Mouse (Mus musculus): ENCODE results near the gene Gnaq. TPM values are rescaled to one million over a fixed set of nuclear protein-coding genes. Genes with fewer than 3 reads are reported as not detected.
A peak's percentile ranks its signal among the peaks of the same experiment; 100 is the strongest.
"Not testable (repeated sequence)": the region's sequence is repeated elsewhere in the genome, so short reads cannot be mapped to it uniquely, and the experiment has no call there.

Gnaq gene
- polyA plus RNA-seq, 1 experiment from 2014 or later: 52.7 TPM

DNA sequence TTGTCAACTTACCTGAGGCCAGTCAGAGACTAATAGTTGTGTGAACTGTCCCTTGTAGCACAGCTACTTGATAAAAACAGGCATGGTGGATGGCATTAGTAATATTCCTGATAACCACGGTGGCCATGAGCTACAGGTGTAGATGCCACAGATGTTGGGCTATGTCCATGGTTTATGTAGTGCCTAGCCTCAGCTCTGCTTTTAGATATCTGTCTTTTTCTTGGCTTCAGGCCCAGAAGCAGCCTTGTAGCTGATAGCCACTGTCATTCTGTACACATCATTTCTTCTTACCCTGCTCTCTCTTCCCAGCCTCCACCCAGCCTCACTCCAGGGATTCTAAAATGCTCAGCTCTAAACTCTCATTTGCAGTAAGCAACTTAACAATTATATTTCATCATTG lies 128.3 kb downstream of the Gnaq start:
- no peaks in the 10 kb centered on the region for H3K27me3 ChIP-seq (ENCODE audit: control insufficient read depth, insufficient read depth, low read length)
- H3K9ac ChIP-seq (replicated peaks; ENCODE audit: low read length): no peak overlapping the region

DNA sequence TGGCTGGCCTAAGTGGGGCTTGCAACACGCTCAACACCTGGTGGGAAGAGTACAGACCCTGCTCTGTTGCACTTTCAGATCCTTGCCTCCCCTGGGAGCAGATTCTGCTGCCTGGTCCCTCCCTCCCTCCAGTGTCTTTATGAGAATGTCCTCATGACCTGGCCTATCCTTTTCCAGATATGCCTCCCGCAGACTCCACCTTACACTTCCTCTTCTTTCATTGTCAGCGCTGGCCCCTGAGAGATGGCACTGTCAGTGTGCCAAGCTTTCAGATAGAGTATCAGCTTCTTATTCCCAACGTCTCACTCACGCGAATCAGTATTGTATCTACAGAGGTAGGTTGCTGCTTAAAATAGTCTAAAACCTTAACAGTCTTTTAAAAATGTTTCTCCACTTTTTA lies 129.0 kb downstream of the Gnaq start:
- H3K4me3 ChIP-seq (replicated peaks; ENCODE audit: low read depth, low read length): no peak overlapping the region
- no peak overlapping the region for H3K9ac ChIP-seq (replicated peaks; ENCODE audit: low read length)
- H3K36me3 ChIP-seq (ENCODE audit: control insufficient read depth, insufficient read depth, low read length): no peaks in the 10 kb centered on the region
- no peaks in the 10 kb centered on the region for H3K27me3 ChIP-seq (ENCODE audit: control insufficient read depth, insufficient read depth, low read length)
- ATAC-seq (ENCODE audit: low FRiP score, low TSS enrichment): no peak
- DNase-seq: no peak
- 96% methylated on average over 6 of the region's 6 CpGs for WGBS
- H3K4me1 ChIP-seq (ENCODE audit: control insufficient read depth, insufficient read depth, low read length): no peaks in the 10 kb centered on the region
- H3K9me3 ChIP-seq (ENCODE audit: control insufficient read depth, low read length): no peaks in the 10 kb centered on the region
- no peak overlapping the region for H3K4me2 ChIP-seq (ENCODE audit: low read length)
- H3K27ac ChIP-seq (replicated peaks; ENCODE audit: low read depth, low read length): no peak overlapping the region

More for the DNA sequence above, 128.3 kb downstream of the Gnaq start:
- ATAC-seq (ENCODE audit: low FRiP score, low TSS enrichment): no peak
- Histone ChIP-seq H3K36me3 (ENCODE audit: control insufficient read depth, insufficient read depth, low read length) (no peaks in the 10 kb centered on the region), H3K9me3 (ENCODE audit: control insufficient read depth, low read length) (no peaks in the 10 kb centered on the region), H3K4me3 (replicated peaks; ENCODE audit: low read depth, low read length) (no peak overlapping the region), H3K27ac (replicated peaks; ENCODE audit: low read depth, low read length) (no peak overlapping the region), H3K4me2 (ENCODE audit: low read length) (no peak overlapping the region), H3K4me1 (ENCODE audit: control insufficient read depth, insufficient read depth, low read length) (no peaks in the 10 kb centered on the region)
- 100% methylated on average over 1 of the region's 1 CpGs for WGBS
- DNase-seq: no peak

DNA sequence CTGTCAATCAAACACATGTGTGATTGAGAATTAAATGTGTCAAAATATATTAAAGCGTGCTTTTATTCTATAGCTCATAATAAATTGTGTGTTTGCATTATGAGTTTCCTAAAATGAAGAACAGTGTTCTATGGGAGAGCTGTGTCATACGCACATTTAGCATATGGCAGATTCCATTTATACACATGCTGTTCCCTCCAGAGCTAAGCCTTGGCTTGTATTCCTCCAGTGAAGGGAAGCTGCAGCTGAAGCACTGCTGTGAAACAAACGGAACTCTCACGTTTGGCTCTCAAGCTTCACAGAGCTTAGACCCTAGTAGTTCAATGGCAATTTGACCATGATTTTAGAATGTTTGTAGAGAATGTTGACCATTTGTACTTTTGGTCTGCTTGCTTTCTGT lies 129.7 kb downstream of the Gnaq start:
- no peak overlapping the region for H3K27ac ChIP-seq (replicated peaks; ENCODE audit: low read depth, low read length)
- 92% methylated on average over 4 of the region's 4 CpGs for WGBS
- H3K36me3 ChIP-seq (ENCODE audit: control insufficient read depth, insufficient read depth, low read length): no peaks in the 10 kb centered on the region
- no peaks in the 10 kb centered on the region for H3K4me1 ChIP-seq (ENCODE audit: control insufficient read depth, insufficient read depth, low read length)
- no peak overlapping the region for H3K9ac ChIP-seq (replicated peaks; ENCODE audit: low read length)
- no peak overlapping the region for H3K4me3 ChIP-seq (replicated peaks; ENCODE audit: low read depth, low read length)
- H3K27me3 ChIP-seq (ENCODE audit: control insufficient read depth, insufficient read depth, low read length): no peaks in the 10 kb centered on the region
- DNase-seq: no peak
- H3K9me3 ChIP-seq (ENCODE audit: control insufficient read depth, low read length): no peaks in the 10 kb centered on the region
- ATAC-seq (ENCODE audit: low FRiP score, low TSS enrichment): no peak
- H3K4me2 ChIP-seq (ENCODE audit: low read length): no peak overlapping the region

DNA sequence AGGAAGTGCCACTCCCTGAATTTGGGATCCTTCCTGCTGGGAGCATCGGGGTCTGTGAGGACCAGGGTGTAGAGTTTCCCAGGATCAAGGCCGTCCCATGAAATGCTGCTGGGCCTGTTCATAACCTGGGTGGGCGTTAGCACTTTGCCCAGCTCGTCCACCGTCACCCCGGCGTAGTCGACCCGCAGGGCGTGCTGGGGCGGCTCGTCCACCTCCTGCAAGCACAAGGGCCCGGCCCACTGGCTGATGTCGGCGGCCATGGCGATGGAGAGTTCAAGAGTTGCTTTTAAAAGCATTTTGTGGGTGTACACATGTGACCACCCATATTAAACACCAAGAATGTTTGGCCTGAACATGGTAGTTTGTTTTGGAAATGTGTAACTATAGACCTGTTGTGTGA lies 134.7 kb downstream of the Gnaq start:
- not testable (repeated sequence) for DNase-seq; ATAC-seq (ENCODE audit: low FRiP score, low TSS enrichment); H3K27ac ChIP-seq (replicated peaks; ENCODE audit: low read depth, low read length); H3K27me3 ChIP-seq (ENCODE audit: control insufficient read depth, insufficient read depth, low read length); H3K9me3 ChIP-seq (ENCODE audit: control insufficient read depth, low read length); H3K4me1 ChIP-seq (ENCODE audit: control insufficient read depth, insufficient read depth, low read length); H3K4me2 ChIP-seq (ENCODE audit: low read length); H3K36me3 ChIP-seq (ENCODE audit: control insufficient read depth, insufficient read depth, low read length); H3K9ac ChIP-seq (replicated peaks; ENCODE audit: low read length); H3K4me3 ChIP-seq (replicated peaks; ENCODE audit: low read depth, low read length)
- 99% methylated on average over 8 of the region's 16 CpGs for WGBS

DNA sequence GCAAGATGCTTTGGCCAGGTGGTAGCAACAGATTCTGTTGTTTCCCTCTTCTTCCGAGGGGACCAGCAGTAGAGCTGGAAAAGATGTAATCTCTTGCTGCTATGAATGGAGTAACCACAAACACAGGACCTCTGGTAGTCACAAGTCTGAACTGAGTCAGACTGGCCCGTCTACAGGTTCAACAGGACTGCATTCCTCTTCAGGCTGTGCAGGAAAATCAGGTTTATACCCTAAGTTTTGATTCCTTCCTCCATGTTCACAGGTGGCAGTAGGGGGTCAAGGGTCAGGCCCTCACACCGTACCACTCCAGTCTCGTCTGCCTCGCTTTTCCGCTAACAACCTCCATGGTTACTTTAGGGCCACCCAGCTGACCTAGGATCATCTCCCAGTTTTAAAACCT lies 137.6 kb downstream of the Gnaq start:
- no peak for DNase-seq
- Histone ChIP-seq H3K36me3 (ENCODE audit: control insufficient read depth, insufficient read depth, low read length) (no peaks in the 10 kb centered on the region), H3K27me3 (ENCODE audit: control insufficient read depth, insufficient read depth, low read length) (no peaks in the 10 kb centered on the region), H3K4me2 (ENCODE audit: low read length) (no peak overlapping the region), H3K9ac (replicated peaks; ENCODE audit: low read length) (no peak overlapping the region), H3K27ac (replicated peaks; ENCODE audit: low read depth, low read length) (no peak overlapping the region), H3K9me3 (ENCODE audit: control insufficient read depth, low read length) (no peaks in the 10 kb centered on the region), H3K4me3 (replicated peaks; ENCODE audit: low read depth, low read length) (no peak overlapping the region), H3K4me1 (ENCODE audit: control insufficient read depth, insufficient read depth, low read length) (peaks cover 3% of the 10 kb centered on the region; the same call in 1 of the 2 replicates)
- no peak for ATAC-seq (ENCODE audit: low FRiP score, low TSS enrichment)
- WGBS: 89% methylated on average over 6 of the region's 6 CpGs

DNA sequence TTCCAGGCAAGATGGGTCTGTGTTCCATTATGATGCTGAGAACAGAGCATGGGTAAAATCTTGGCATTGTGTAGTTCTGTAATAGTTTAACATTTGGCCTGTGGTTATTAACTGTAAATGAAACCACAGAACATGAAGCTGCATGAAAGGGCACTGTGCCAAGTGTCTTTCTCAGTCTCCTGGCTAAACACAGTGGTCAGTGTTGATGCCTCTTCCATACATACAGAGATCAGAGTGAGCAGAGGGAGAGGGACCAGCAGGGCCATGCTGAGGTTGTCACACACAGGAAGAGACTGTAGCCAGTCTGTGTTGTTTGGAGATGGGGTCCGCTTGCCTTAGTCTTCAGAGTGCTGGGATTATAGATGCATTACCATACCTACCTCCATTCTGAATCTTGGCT lies 138.4 kb downstream of the Gnaq start:
- H3K4me2 ChIP-seq (ENCODE audit: low read length): no peak overlapping the region
- DNase-seq: no peak
- H3K9ac ChIP-seq (replicated peaks; ENCODE audit: low read length): no peak overlapping the region
- 80% methylated on average over 1 of the region's 1 CpGs for WGBS
- no peak overlapping the region for H3K4me3 ChIP-seq (replicated peaks; ENCODE audit: low read depth, low read length)
- peaks cover 3% of the 10 kb centered on the region; the same call in 1 of the 2 replicates for H3K4me1 ChIP-seq (ENCODE audit: control insufficient read depth, insufficient read depth, low read length)
- no peaks in the 10 kb centered on the region for H3K36me3 ChIP-seq (ENCODE audit: control insufficient read depth, insufficient read depth, low read length)
- H3K27ac ChIP-seq (replicated peaks; ENCODE audit: low read depth, low read length): no peak overlapping the region
- ATAC-seq (ENCODE audit: low FRiP score, low TSS enrichment): no peak
- no peaks in the 10 kb centered on the region for H3K27me3 ChIP-seq (ENCODE audit: control insufficient read depth, insufficient read depth, low read length)
- H3K9me3 ChIP-seq (ENCODE audit: control insufficient read depth, low read length): no peaks in the 10 kb centered on the region

DNA sequence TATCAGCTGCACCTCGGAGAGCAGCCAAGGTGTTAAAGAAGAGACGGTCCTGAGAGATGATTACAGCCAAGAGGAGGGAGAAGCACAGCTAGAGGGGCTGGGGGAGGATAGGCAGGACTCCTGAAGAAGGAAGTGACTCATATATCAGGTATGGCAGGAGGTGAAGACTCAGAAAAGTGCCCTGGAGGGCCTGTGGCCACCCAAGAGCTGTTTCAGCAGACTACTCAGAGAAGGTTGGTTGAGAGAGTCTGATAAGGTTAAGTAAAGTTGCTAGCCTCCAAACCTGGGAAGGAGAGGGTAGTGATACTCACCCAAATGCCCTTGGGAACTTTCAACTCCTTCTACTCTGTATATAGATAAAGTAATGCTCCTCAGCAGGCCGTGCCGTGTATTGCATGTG lies 140.4 kb downstream of the Gnaq start:
- no peak overlapping the region for H3K27ac ChIP-seq (replicated peaks; ENCODE audit: low read depth, low read length)
- H3K27me3 ChIP-seq (ENCODE audit: control insufficient read depth, insufficient read depth, low read length): no peaks in the 10 kb centered on the region
- H3K9me3 ChIP-seq (ENCODE audit: control insufficient read depth, low read length): no peaks in the 10 kb centered on the region
- H3K4me1 ChIP-seq (ENCODE audit: control insufficient read depth, insufficient read depth, low read length): peaks cover 3% of the 10 kb centered on the region; the same call in 1 of the 2 replicates
- DNase-seq (no peak), ATAC-seq (ENCODE audit: low FRiP score, low TSS enrichment) (no peak)
- 83% methylated on average over 4 of the region's 4 CpGs for WGBS
- no peaks in the 10 kb centered on the region for H3K36me3 ChIP-seq (ENCODE audit: control insufficient read depth, insufficient read depth, low read length)
- no peak overlapping the region for H3K4me3 ChIP-seq (replicated peaks; ENCODE audit: low read depth, low read length)
- H3K4me2 ChIP-seq (ENCODE audit: low read length): no peak overlapping the region
- H3K9ac ChIP-seq (replicated peaks; ENCODE audit: low read length): no peak overlapping the region

DNA sequence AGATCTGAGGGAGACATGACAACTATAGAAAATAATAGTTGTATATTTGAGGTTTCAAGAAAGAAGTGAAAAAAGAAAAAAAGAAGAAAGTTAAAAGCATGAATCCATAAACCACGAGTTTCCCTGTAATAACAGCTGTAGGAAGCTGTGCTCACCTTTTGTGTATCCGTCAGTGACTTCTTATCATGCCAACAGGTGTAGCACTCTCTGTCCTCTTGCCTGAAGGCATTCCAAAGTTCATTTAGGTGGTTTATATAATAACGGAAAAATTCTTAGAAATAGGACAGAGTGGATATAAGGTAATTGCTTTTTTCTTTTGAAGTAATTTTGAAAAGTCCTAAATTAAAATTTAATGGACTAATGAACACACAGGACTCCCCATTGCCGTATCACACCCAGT lies 147.6 kb downstream of the Gnaq start:
- H3K4me1 ChIP-seq (ENCODE audit: control insufficient read depth, insufficient read depth, low read length): no peaks in the 10 kb centered on the region; the same call in 1 of the 2 replicates
- H3K27me3 ChIP-seq (ENCODE audit: control insufficient read depth, insufficient read depth, low read length): no peaks in the 10 kb centered on the region
- DNase-seq: no peak
- H3K4me3 ChIP-seq (replicated peaks; ENCODE audit: low read depth, low read length): no peak overlapping the region
- no peak overlapping the region for H3K9ac ChIP-seq (replicated peaks; ENCODE audit: low read length)
- H3K27ac ChIP-seq (replicated peaks; ENCODE audit: low read depth, low read length): no peak overlapping the region
- H3K36me3 ChIP-seq (ENCODE audit: control insufficient read depth, insufficient read depth, low read length): no peaks in the 10 kb centered on the region
- H3K9me3 ChIP-seq (ENCODE audit: control insufficient read depth, low read length): no peaks in the 10 kb centered on the region
- H3K4me2 ChIP-seq (ENCODE audit: low read length): no peak overlapping the region
- ATAC-seq (ENCODE audit: low FRiP score, low TSS enrichment): no peak
- WGBS: 84% methylated on average over 4 of the region's 4 CpGs

DNA sequence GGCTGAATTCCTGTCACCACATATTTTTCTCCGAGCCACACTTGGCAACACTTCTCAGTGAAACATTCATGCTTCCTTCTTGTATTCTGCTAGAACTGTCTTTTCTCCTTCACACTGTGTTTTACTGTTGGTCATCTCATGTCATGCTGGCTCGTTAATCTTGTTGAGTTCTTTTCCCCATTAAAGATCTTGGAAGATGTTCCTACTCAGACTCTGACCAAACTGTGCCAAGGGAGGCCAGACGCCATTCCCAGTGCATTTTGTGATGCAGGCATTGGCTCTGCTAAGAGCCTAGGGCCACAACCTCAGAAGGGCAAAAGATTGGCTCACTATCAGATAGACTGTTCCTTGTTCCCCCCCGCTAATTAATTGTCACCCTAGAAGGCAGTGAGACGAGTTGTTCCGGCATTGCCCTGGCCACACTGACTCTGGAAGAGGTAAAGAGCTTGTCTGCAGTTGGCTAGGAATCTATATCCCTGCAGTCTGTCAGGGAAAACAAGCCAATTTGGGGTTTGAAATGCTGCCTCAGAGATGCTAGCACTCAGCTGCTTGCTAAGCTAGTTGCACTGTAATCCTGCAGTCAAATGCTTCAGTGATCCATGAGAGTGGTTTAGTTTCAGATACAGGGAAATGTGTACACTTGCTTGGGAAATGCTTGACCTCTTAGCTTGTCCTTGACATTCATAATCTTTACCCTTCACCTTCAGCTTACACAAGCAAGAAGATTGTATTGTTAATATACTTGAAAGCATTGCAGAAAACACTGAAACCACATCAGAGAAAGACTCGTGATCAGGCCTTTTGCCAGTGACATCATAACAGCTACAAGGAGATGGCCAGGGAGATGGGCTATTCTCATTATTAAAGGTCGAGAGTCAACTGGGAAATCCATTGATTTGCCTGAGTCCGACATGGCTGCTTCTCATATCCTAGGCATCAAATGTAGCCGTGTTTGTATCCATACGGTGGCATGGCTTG lies 152.7 kb downstream of the Gnaq start:
- Histone ChIP-seq H3K9me3 (ENCODE audit: control insufficient read depth, low read length) (no peaks in the 10 kb centered on the region), H3K4me2 (ENCODE audit: low read length) (no peak overlapping the region), H3K27ac (replicated peaks; ENCODE audit: low read depth, low read length) (peak overlapping the region; percentile 46; the same call in 1 of the 2 replicates), H3K9ac (replicated peaks; ENCODE audit: low read length) (no peak overlapping the region), H3K36me3 (ENCODE audit: control insufficient read depth, insufficient read depth, low read length) (no peaks in the 10 kb centered on the region), H3K27me3 (ENCODE audit: control insufficient read depth, insufficient read depth, low read length) (no peaks in the 10 kb centered on the region), H3K4me1 (ENCODE audit: control insufficient read depth, insufficient read depth, low read length) (peaks cover 4% of the 10 kb centered on the region; the same call in 1 of the 2 replicates), H3K4me3 (replicated peaks; ENCODE audit: low read depth, low read length) (no peak overlapping the region)
- 81% methylated on average over 11 of the region's 11 CpGs for WGBS
- no peak for ATAC-seq (ENCODE audit: low FRiP score, low TSS enrichment)
- no peak for DNase-seq

Data from midbrain, embryonic 14.5 days (tissue).